Mouse (Mus musculus) liver, adult 2 months (tissue): ENCODE data around the gene Rap2a. TPM values are rescaled to one million over a fixed set of nuclear protein-coding genes. Genes with fewer than 3 reads are reported as not detected.

Experiments used
- DNase-seq: peaks from one replicate; pipeline ENCODE4 v3.0.0-alpha.2; 2011; ENCODE audit warnings: low read depth, low spot score; ENCODE audit errors: extremely low read depth
- H3K27ac ChIP-seq: fragments of 200-500 bp; replicated peaks from 2 replicates; pipeline ENCODE4 v1.5.1; 2012; ENCODE audit warnings: low read depth, mild to moderate bottlenecking, control low read depth, inconsistent platforms, low read length; ENCODE audit not compliant: insufficient read depth
- H3K27me3 ChIP-seq: fragments of 200-500 bp; 2 replicates; pipeline ENCODE4 v1.6.1; 2012; ENCODE audit warnings: mild to moderate bottlenecking, moderate library complexity, low read length, inconsistent platforms; ENCODE audit not compliant: control insufficient read depth, insufficient read depth
- H3K36me3 ChIP-seq: fragments of 200-500 bp; 2 replicates; pipeline ENCODE4 v1.6.1; 2012; ENCODE audit warnings: low read length, inconsistent platforms; ENCODE audit not compliant: control insufficient read depth, insufficient read depth
- H3K4me1 ChIP-seq: fragments of 200-500 bp; 2 replicates; pipeline ENCODE4 v1.6.1; 2011; ENCODE audit warnings: low read length; ENCODE audit not compliant: control insufficient read depth, insufficient read depth
- H3K4me3 ChIP-seq: fragments of 200-500 bp; 2 replicates; pipeline ENCODE4 v1.5.1; 2011; ENCODE audit warnings: low read depth, mild to moderate bottlenecking, control low read depth, low read length, moderate library complexity; ENCODE audit not compliant: insufficient read depth
- H3K79me2 ChIP-seq: fragments of 200-500 bp; 2 replicates; pipeline ENCODE4 v1.6.1; 2012; ENCODE audit warnings: inconsistent platforms, mild to moderate bottlenecking, low read length, moderate library complexity; ENCODE audit not compliant: control insufficient read depth, insufficient read depth
- H3K9ac ChIP-seq: fragments of 200-500 bp; 2 replicates; pipeline ENCODE4 v1.6.1; 2012; ENCODE audit warnings: low read depth, mild to moderate bottlenecking, control low read depth, inconsistent platforms, low read length
- CTCF ChIP-seq: fragments of 200-500 bp; IDR thresholded peaks from 2 replicates; pipeline ENCODE4 v1.5.1; 2011; ENCODE audit warnings: low read depth, low read length, control low read depth
- POLR2A ChIP-seq: fragments of 200-500 bp; IDR thresholded peaks from 2 replicates; pipeline ENCODE4 v1.6.1; 2011; ENCODE audit warnings: low read length, control low read depth; ENCODE audit not compliant: insufficient read depth; ENCODE audit errors: extremely low read depth
- WGBS: fragments of 180-500 bp; shearing (Covaris S2); methylation state at CpG from one replicate; pipeline ENCODE4 v1.1.7; 2018; 5-methylcytosine and 5-hydroxymethylcytosine counted together
- polyA plus RNA-seq: library from polyadenylated mRNA; depleted of rRNA; stranded (reverse); fragments of >200 nt; gene quantifications from 2 replicates; pipeline ENCODE4 v1.2.3, GENCODE M21; 2012
- total RNA-seq: library from RNA; depleted of rRNA; stranded (reverse); fragments of >200 nt; gene quantifications from 2 replicates; pipeline ENCODE4 v1.2.3, GENCODE M21; 2014

Gene Rap2a
- total and polyA plus RNA-seq, 2 experiments: 7.4 to 10.7 TPM

GRCm38 (mm10) chr14:120535446-120535845 lies 57.2 kb downstream of the Rap2a start:
- Histone ChIP-seq H3K27me3 (no peaks in the 10 kb centered on the region), H3K4me3 (no peak overlapping the region), H3K4me1 (peaks cover 13% of the 10 kb centered on the region), H3K79me2 (no peaks in the 10 kb centered on the region), H3K9ac (no peak overlapping the region), H3K27ac (no peak overlapping the region), H3K36me3 (no peaks in the 10 kb centered on the region)
- 81% methylated on average over 4 of the region's 4 CpGs for WGBS
- DNase-seq: no peak
- TF ChIP-seq CTCF (no peak), POLR2A (no peak)

DNA sequence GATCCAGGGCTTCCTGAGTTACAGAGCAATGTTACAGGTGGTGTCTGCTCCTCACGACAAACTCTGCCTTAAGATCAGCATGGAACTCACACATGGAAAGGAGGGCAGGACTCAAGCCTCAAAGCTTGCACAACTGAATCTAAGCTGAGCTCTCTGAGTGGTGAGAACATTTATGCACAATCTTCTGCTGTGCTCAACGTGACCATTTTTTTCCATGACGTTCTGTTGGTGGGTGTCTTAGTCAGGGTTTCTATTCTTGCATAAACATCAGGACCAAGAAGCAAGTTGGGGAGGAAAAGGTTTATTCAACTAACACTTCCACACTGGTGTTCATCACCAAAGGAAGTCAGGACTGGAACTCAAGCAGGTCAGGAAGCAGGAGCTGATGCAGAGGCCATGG lies 57.7 kb downstream of the Rap2a start:
- H3K4me1 ChIP-seq: peaks cover 13% of the 10 kb centered on the region
- no peak overlapping the region for H3K27ac ChIP-seq
- H3K27me3 ChIP-seq: no peaks in the 10 kb centered on the region
- no peak overlapping the region for H3K4me3 ChIP-seq
- 94% methylated on average over 3 of the region's 3 CpGs for WGBS
- TF ChIP-seq POLR2A: no peak
- no peak for TF ChIP-seq CTCF
- H3K79me2 ChIP-seq: no peaks in the 10 kb centered on the region
- H3K9ac ChIP-seq: no peak overlapping the region
- H3K36me3 ChIP-seq: no peaks in the 10 kb centered on the region
- no peak for DNase-seq

DNA sequence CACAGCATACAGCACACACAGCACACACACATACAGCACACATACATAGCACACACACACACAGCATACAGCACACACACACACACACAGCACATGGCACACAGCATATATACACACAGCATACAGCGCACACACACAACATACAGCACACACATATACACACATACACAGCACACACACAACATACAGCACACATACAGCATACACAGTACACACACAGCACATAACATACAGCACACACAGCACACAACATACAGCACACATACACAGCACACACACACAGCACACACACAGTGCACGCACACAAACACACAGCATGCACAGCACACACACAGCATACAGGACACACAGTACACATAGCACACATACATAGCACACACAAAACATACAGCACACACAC lies 60.9 kb downstream of the Rap2a start:
- Histone ChIP-seq H3K79me2 (no peaks in the 10 kb centered on the region), H3K4me1 (peaks cover 8% of the 10 kb centered on the region), H3K27ac (no peak overlapping the region), H3K36me3 (no peaks in the 10 kb centered on the region), H3K27me3 (no peaks in the 10 kb centered on the region), H3K4me3 (no peak overlapping the region), H3K9ac (no peak overlapping the region)
- 72% methylated on average over 2 of the region's 2 CpGs for WGBS
- TF ChIP-seq CTCF: no peak
- no peak for DNase-seq

DNA sequence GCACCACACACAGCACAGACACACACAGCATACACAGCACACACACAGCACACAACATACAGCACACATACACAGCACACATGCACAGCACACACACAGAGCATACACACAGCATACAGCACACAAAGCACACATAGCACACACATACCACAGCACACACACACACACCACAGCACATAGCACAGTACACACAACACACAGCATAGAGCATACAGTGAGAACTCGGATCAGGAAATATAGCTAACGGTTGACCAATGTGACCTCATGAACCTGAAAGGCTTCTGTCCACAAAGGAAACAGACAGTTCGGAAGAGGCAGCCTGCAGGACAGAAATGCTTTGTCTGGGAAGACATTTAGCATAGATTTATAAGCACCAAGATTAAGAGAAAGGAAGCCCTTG lies 61.4 kb downstream of the Rap2a start:
- Histone ChIP-seq H3K4me1 (peaks cover 6% of the 10 kb centered on the region), H3K36me3 (no peaks in the 10 kb centered on the region), H3K4me3 (no peak overlapping the region), H3K9ac (no peak overlapping the region), H3K27me3 (no peaks in the 10 kb centered on the region), H3K79me2 (no peaks in the 10 kb centered on the region), H3K27ac (no peak overlapping the region)
- WGBS: 46% methylated on average over 3 of the region's 3 CpGs
- DNase-seq: no peak
- TF ChIP-seq POLR2A: no peak
- TF ChIP-seq CTCF: no peak

GRCm38 (mm10) chr14:120542445-120542844 lies 64.2 kb downstream of the Rap2a start:
- Histone ChIP-seq H3K9ac (no peak overlapping the region), H3K27ac (no peak overlapping the region), H3K27me3 (no peaks in the 10 kb centered on the region), H3K4me3 (no peak overlapping the region), H3K36me3 (no peaks in the 10 kb centered on the region), H3K4me1 (peaks cover 3% of the 10 kb centered on the region), H3K79me2 (no peaks in the 10 kb centered on the region)
- TF ChIP-seq CTCF: no peak
- no peak for TF ChIP-seq POLR2A
- no peak for DNase-seq
- WGBS: 44% methylated on average over 8 of the region's 8 CpGs

GRCm38 (mm10) chr14:120542976-120543375 lies 64.7 kb downstream of the Rap2a start:
- Histone ChIP-seq H3K4me1 (peaks cover 3% of the 10 kb centered on the region), H3K27ac (no peak overlapping the region), H3K27me3 (no peaks in the 10 kb centered on the region), H3K36me3 (no peaks in the 10 kb centered on the region), H3K79me2 (no peaks in the 10 kb centered on the region), H3K9ac (no peak overlapping the region), H3K4me3 (no peak overlapping the region)
- no peak for DNase-seq
- TF ChIP-seq POLR2A (no peak), CTCF (no peak)
- 68% methylated on average over 3 of the region's 3 CpGs for WGBS
